Mouse (Mus musculus) myocyte (in vitro differentiated cells): Measurements from ENCODE around the gene Klhl25. TPM values are rescaled to one million over a fixed set of nuclear protein-coding genes. Genes with fewer than 3 reads are reported as not detected.
A peak's percentile ranks its signal among the peaks of the same experiment; 100 is the strongest.

ENCODE experiments used
- H3K27me3 ChIP-seq: one replicate; pipeline ENCODE4 v1.6.1; 2011; ENCODE audit not compliant: control insufficient read depth, insufficient read depth, insufficient read length
- H3K36me3 ChIP-seq: one replicate; pipeline ENCODE4 v1.6.1; 2011; ENCODE audit not compliant: control insufficient read depth, insufficient read depth
- H3K4me2 ChIP-seq: one replicate; pipeline ENCODE4 v1.6.1; 2011; ENCODE audit warnings: low read depth, control low read depth
- H3K4me3 ChIP-seq: one replicate; pipeline ENCODE4 v1.5.1; 2011; ENCODE audit warnings: mild to moderate bottlenecking, control low read depth, moderate library complexity
- H3K79me2 ChIP-seq: one replicate; pipeline ENCODE4 v1.6.1; 2011; ENCODE audit not compliant: control insufficient read depth, insufficient read depth
- H3ac ChIP-seq: one replicate; pipeline ENCODE4 v1.6.1; 2011; ENCODE audit not compliant: control insufficient read depth, insufficient read length
- CEBPB ChIP-seq: IDR thresholded peaks from 2 replicates; pipeline ENCODE4 v1.6.1; 2011; ENCODE audit warnings: mild to moderate bottlenecking, moderate library complexity; ENCODE audit not compliant: poor library complexity, insufficient read depth, severe bottlenecking
- E2F4 ChIP-seq: IDR thresholded peaks from one replicate; pipeline ENCODE4 v1.6.1; 2011; ENCODE audit warnings: mild to moderate bottlenecking, control low read depth, moderate library complexity; ENCODE audit not compliant: insufficient read depth
- MAX ChIP-seq: IDR thresholded peaks from one replicate; pipeline ENCODE4 v1.6.1; 2011; ENCODE audit warnings: low read depth, mild to moderate bottlenecking, control low read depth
- MYOD1 ChIP-seq, 3 experiments: IDR thresholded peaks; one replicate each; pipeline ENCODE4 v1.6.1; 2011; ENCODE audit warnings: control low read depth in 2 of 3, low read depth in 2 of 3, mild to moderate bottlenecking in 2 of 3, moderate library complexity in 1 of 3; ENCODE audit not compliant: insufficient read length in 2 of 3, control insufficient read depth in 1 of 3
- MYOG ChIP-seq, 3 experiments: IDR thresholded peaks; one replicate each; pipeline ENCODE4 v1.6.1; 2011; ENCODE audit warnings: control low read depth in 2 of 3, low read depth in 2 of 3, mild to moderate bottlenecking in 2 of 3; ENCODE audit not compliant: insufficient read length in 2 of 3, control insufficient read depth in 1 of 3, insufficient read depth in 1 of 3
- POLR2A ChIP-seq: IDR thresholded peaks from one replicate; pipeline ENCODE4 v1.6.1; 2011; ENCODE audit warnings: low read depth, mild to moderate bottlenecking, control low read depth, moderate library complexity; ENCODE audit not compliant: insufficient read length
- POLR2AphosphoS2 ChIP-seq: IDR thresholded peaks from one replicate; pipeline ENCODE4 v1.6.1; 2011; ENCODE audit warnings: low read depth, control low read depth; ENCODE audit not compliant: insufficient read length
- REST ChIP-seq: IDR thresholded peaks from one replicate; pipeline ENCODE4 v1.6.1; 2011; ENCODE audit warnings: mild to moderate bottlenecking, control low read depth, moderate library complexity; ENCODE audit not compliant: insufficient read depth, insufficient read length
- SRF ChIP-seq: IDR thresholded peaks from one replicate; pipeline ENCODE4 v1.6.1; 2011; ENCODE audit warnings: low read depth; ENCODE audit not compliant: control insufficient read depth, insufficient read length
- TCF12 ChIP-seq: IDR thresholded peaks from one replicate; pipeline ENCODE4 v1.6.1; 2011; ENCODE audit warnings: mild to moderate bottlenecking, control low read depth; ENCODE audit not compliant: poor library complexity, insufficient read depth, severe bottlenecking
- TCF3 ChIP-seq: IDR thresholded peaks from one replicate; pipeline ENCODE4 v1.6.1; 2011; ENCODE audit warnings: low read depth, control low read depth; ENCODE audit not compliant: insufficient read length
- USF1 ChIP-seq: IDR thresholded peaks from one replicate; pipeline ENCODE4 v1.6.1; 2011; ENCODE audit warnings: low read depth, mild to moderate bottlenecking, control low read depth, moderate library complexity
- polyA plus RNA-seq: library from polyadenylated mRNA; unstranded; fragments of >200 nt; fragmentation: generic; extraction: Trizol; gene quantifications from one replicate; pipeline ENCODE4 v1.2.1, GENCODE M21; 2012; ENCODE audit warnings: missing spikeins

Gene Klhl25
- polyA plus RNA-seq, result 14.6 TPM

DNA sequence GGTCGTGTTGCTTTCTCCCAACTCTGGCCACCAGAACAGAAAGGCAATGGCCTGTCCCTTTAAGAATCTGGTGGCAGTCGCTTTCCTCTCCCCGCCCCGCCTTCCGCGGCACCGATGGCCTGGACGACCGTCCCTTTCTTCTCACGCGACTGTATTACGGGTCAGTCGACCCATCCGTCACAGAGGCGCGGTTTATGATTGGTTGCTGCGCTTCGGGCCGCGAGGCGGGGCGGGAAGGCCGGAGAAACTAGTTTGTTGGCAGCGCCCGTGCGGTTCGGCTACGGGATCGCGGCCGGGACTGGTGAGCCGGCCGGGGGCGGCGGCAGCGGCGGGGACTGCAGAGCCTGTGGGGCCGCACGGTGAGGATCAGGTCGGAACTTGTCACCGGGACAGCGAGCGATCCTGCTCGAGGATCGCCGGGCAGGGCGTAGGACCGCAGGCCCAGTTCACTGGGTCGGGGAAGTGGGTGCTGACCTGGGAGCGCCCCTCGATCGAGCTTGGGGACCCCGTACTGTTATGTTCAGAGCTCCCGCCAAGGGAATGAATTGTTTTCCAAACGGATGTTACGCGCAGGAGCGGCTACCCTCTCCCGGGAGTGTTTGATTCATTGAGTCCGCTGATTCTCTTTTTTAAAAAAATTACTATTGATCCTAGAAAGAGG lies at the start of gene Klhl25:
Klhl25 (plus strand) TSS at position 196 of the 661 bp plus-strand sequence.
- Histone ChIP-seq H3K4me2 (peak within 1 kb of the TSS; percentile 94), H3K4me3 (peak within 1 kb of the TSS; percentile 83), H3K36me3 (no peaks in the 10 kb centered on the region), H3K79me2 (peaks cover 16% of the 10 kb centered on the region), H3K27me3 (no peaks in the 10 kb centered on the region), H3ac (peak within 1 kb of the TSS; percentile 28)
- TF ChIP-seq REST (no peak), USF1 (no peak), TCF12 (no peak), E2F4 (peak; percentile 48), MYOG (IDR thresholded peaks at IDR 0.05; ENCODE audit: control insufficient read depth in 1 of 3, insufficient read depth in 1 of 3, insufficient read length in 2 of 3, low read depth in 2 of 3) (no peak), SRF (no peak), CEBPB (no peak), MYOD1 (IDR thresholded peaks at IDR 0.05; ENCODE audit: control insufficient read depth in 1 of 3, insufficient read length in 2 of 3, low read depth in 2 of 3) (no peak), MAX (no peak), TCF3 (no peak), POLR2AphosphoS2 (peak; percentile 54), POLR2A (peak; percentile 79)

GRCm38 (mm10) chr7:75800530-75800929 lies 47.6 kb upstream of the Klhl25 start:
- no peak overlapping the region for H3K4me2 ChIP-seq
- H3K36me3 ChIP-seq, result no peaks in the 10 kb centered on the region
- no peaks in the 10 kb centered on the region for H3K79me2 ChIP-seq
- H3K27me3 ChIP-seq, result no peaks in the 10 kb centered on the region
- H3K4me3 ChIP-seq, result no peak overlapping the region
- no peak for TF ChIP-seq TCF12
- TF ChIP-seq MYOD1 (IDR thresholded peaks at IDR 0.05; ENCODE audit: control insufficient read depth in 1 of 3, insufficient read length in 2 of 3, low read depth in 2 of 3), result no peak
- H3ac ChIP-seq, result no peak overlapping the region

GRCm38 (mm10) chr7:75801022-75801421 lies 47.1 kb upstream of the Klhl25 start:
- H3K4me2 ChIP-seq, result no peak overlapping the region
- no peak overlapping the region for H3K4me3 ChIP-seq
- no peak overlapping the region for H3ac ChIP-seq
- TF ChIP-seq SRF, result no peak
- TF ChIP-seq E2F4, result no peak
- no peak for TF ChIP-seq TCF12
- no peak for TF ChIP-seq POLR2A
- TF ChIP-seq MYOD1 (IDR thresholded peaks at IDR 0.05; ENCODE audit: control insufficient read depth in 1 of 3, insufficient read length in 2 of 3, low read depth in 2 of 3), result no peak
- no peak for TF ChIP-seq MYOG (IDR thresholded peaks at IDR 0.05; ENCODE audit: control insufficient read depth in 1 of 3, insufficient read depth in 1 of 3, insufficient read length in 2 of 3, low read depth in 2 of 3)
- TF ChIP-seq MAX, result no peak
- TF ChIP-seq USF1, result no peak
- TF ChIP-seq POLR2AphosphoS2, result no peak
- no peak for TF ChIP-seq TCF3
- no peak for TF ChIP-seq REST
- no peak for TF ChIP-seq CEBPB
- no peaks in the 10 kb centered on the region for H3K79me2 ChIP-seq
- no peaks in the 10 kb centered on the region for H3K36me3 ChIP-seq
- H3K27me3 ChIP-seq, result no peaks in the 10 kb centered on the region

- H3K27me3 ChIP-seq, result no peaks in the 10 kb centered on the region
- TF ChIP-seq TCF3 (no peak), SRF (no peak), POLR2A (no peak)
- H3K36me3 ChIP-seq, result no peaks in the 10 kb centered on the region
- no peak overlapping the region for H3K4me3 ChIP-seq
- H3K79me2 ChIP-seq, result no peaks in the 10 kb centered on the region
- H3ac ChIP-seq, result no peak overlapping the region
- no peak overlapping the region for H3K4me2 ChIP-seq
These were observed 46.3 kb upstream of the Klhl25 start for GRCm38 (mm10) chr7:75801621-75802358.

DNA sequence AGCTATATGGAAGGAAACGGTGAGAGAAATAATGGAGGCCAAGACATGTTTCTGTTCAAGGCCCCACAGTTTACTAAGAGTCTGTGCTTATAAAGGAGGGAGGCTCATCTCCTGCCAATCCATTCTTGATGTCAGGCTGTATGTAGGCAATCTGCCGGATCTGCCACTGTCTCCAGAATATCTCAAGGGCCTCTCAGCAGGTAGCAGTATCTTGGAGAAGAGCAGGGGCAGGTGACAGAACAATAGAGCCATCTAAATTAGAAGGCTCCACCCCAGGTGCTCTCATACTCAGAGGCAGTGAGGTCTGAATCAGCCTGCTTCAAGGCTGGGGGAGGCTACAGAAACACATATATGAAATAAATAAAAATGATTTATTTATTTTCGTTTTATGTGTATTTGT lies 45.2 kb upstream of the Klhl25 start:
- Histone ChIP-seq H3K36me3 (no peaks in the 10 kb centered on the region), H3ac (no peak overlapping the region)
- TF ChIP-seq POLR2A (no peak), MAX (no peak), E2F4 (no peak), MYOD1 (IDR thresholded peaks at IDR 0.05; ENCODE audit: control insufficient read depth in 1 of 3, insufficient read length in 2 of 3, low read depth in 2 of 3) (no peak), CEBPB (no peak), USF1 (no peak), SRF (no peak), MYOG (IDR thresholded peaks at IDR 0.05; ENCODE audit: control insufficient read depth in 1 of 3, insufficient read depth in 1 of 3, insufficient read length in 2 of 3, low read depth in 2 of 3) (no peak), POLR2AphosphoS2 (no peak), REST (no peak), TCF3 (no peak), TCF12 (no peak)

More for the DNA sequence above, 45.2 kb upstream of the Klhl25 start:
- no peaks in the 10 kb centered on the region for H3K79me2 ChIP-seq
- no peak overlapping the region for H3K4me2 ChIP-seq
- no peak overlapping the region for H3K4me3 ChIP-seq
- no peaks in the 10 kb centered on the region for H3K27me3 ChIP-seq
